ENCODE assay signal across 38 mouse cellular contexts in genomic region chr11:80843435-80843834, GRCm38 (mm10). TPM values are rescaled to one million over a fixed set of nuclear protein-coding genes. Genes with fewer than 3 reads are reported as not detected.
"Had no signal": no experiment of that assay in that cellular context is flagged by ENCODE, and none has a peak within 500 bp of the region (broad histone marks: within the 10 kb centered on the region; RNA-seq: fewer than 3 reads in every experiment).

No protein-coding gene starts in this region.

- ATAC-seq: forebrain, embryonic 13.5 days; forebrain, embryonic 14.5 days; forebrain, embryonic 15.5 days; forebrain, embryonic 16.5 days; forebrain, postnatal 0 days had no signal

- H3K36me3 ChIP-seq: embryonic facial prominence, embryonic 10.5 days; embryonic facial prominence, embryonic 12.5 days; embryonic facial prominence, embryonic 13.5 days; embryonic facial prominence, embryonic 15.5 days; forebrain, embryonic 10.5 days; forebrain, embryonic 12.5 days; forebrain, embryonic 15.5 days had no signal

- H3K27me3 ChIP-seq: embryonic facial prominence, embryonic 12.5 days; embryonic facial prominence, embryonic 15.5 days had no signal

- H3K4me3 ChIP-seq: embryonic facial prominence, embryonic 10.5 days; embryonic facial prominence, embryonic 12.5 days; embryonic facial prominence, embryonic 13.5 days; embryonic facial prominence, embryonic 15.5 days; erythroblast, embryonic 14.5 days; forebrain, embryonic 10.5 days; forebrain, embryonic 12.5 days; forebrain, embryonic 13.5 days; forebrain, embryonic 15.5 days; gastrocnemius, adult 2 months; heart, adult 2 months had no signal

- H3K9ac ChIP-seq: embryonic facial prominence, embryonic 12.5 days; embryonic facial prominence, embryonic 13.5 days; embryonic facial prominence, embryonic 15.5 days; forebrain, embryonic 12.5 days; forebrain, embryonic 13.5 days; forebrain, embryonic 15.5 days; forebrain, postnatal 0 days had no signal

- H3K4me2 ChIP-seq: embryonic facial prominence, embryonic 12.5 days; embryonic facial prominence, embryonic 13.5 days; embryonic facial prominence, embryonic 15.5 days; forebrain, embryonic 12.5 days; forebrain, embryonic 13.5 days; forebrain, embryonic 15.5 days had no signal

- H3K4me1 ChIP-seq: embryonic facial prominence, embryonic 12.5 days; embryonic facial prominence, embryonic 13.5 days; embryonic facial prominence, embryonic 15.5 days; forebrain, embryonic 12.5 days; forebrain, embryonic 13.5 days; forebrain, embryonic 15.5 days had no signal

- H3K9me3 ChIP-seq: embryonic facial prominence, embryonic 10.5 days; embryonic facial prominence, embryonic 12.5 days; embryonic facial prominence, embryonic 13.5 days; embryonic facial prominence, embryonic 15.5 days; forebrain, embryonic 10.5 days; forebrain, embryonic 12.5 days; forebrain, embryonic 13.5 days; forebrain, embryonic 15.5 days had no signal

- H3K27ac ChIP-seq: embryonic facial prominence, embryonic 10.5 days; embryonic facial prominence, embryonic 12.5 days; embryonic facial prominence, embryonic 13.5 days; embryonic facial prominence, embryonic 15.5 days; forebrain, embryonic 10.5 days; forebrain, embryonic 12.5 days; forebrain, embryonic 13.5 days; forebrain, embryonic 15.5 days; gastrocnemius, adult 2 months; heart, adult 2 months had no signal

- DNase-seq: cerebellum, adult 9-10 months; cerebellum, adult 9-11 months; cerebellum, postnatal 10 days; cerebellum, postnatal 14 days; cerebellum, postnatal 25 days; cerebellum, postnatal 36 days; embryo, embryonic 11 days; forebrain, postnatal 0 days; gastrocnemius, adult 2 months; gastrocnemius, postnatal 10 days; gastrocnemius, postnatal 14 days; gastrocnemius, postnatal 25 days; gastrocnemius, postnatal 36 days; heart, adult 11 months; heart, adult 18-20 months; heart, adult 2 months had no signal

RNA-seq across cellular contexts. Expression of gene Spaca3, which starts 14.7 kb away (rescaled TPM):
- total RNA-seq: common myeloid progenitor, adult 5-6 weeks; forebrain, postnatal 0 days; gastrocnemius, adult 18-20 months; gastrocnemius, adult 2 months; gastrocnemius, adult 8-10 months; gastrocnemius, postnatal 10 days; gastrocnemius, postnatal 14 days; gastrocnemius, postnatal 25 days; gastrocnemius, postnatal 36 days; gastrocnemius, postnatal 4 days; granulocyte monocyte progenitor cell, adult 5-6 weeks; heart, adult 18-20 months; heart, adult 2 months; heart, adult 8-10 months had no signal
- polyA plus RNA-seq: cortical plate, adult 2 months; embryonic facial prominence, embryonic 10.5 days; embryonic facial prominence, embryonic 11.5 days; embryonic facial prominence, embryonic 12.5 days; embryonic facial prominence, embryonic 13.5 days; embryonic facial prominence, embryonic 14.5 days; embryonic facial prominence, embryonic 15.5 days; erythroblast, embryonic 14.5 days; forebrain, embryonic 10.5 days; forebrain, embryonic 11.5 days; forebrain, embryonic 12.5 days; forebrain, embryonic 13.5 days; forebrain, embryonic 14.5 days; forebrain, embryonic 15.5 days; forebrain, embryonic 16.5 days; forebrain, postnatal 0 days; frontal cortex, adult 2 months; heart, adult 2 months had no signal

RNA-seq across cellular contexts. Expression of gene Tmem98, which starts 33.5 kb away (rescaled TPM):
- polyA plus RNA-seq: erythroblast, embryonic 14.5 days had no signal
